In genomic region chrX:166803246-166803645, GRCm38 (mm10) we compare ENCODE assay signal across 8 mouse cellular contexts.
DNase-seq lines count a peak whose midpoint lies in the region; ATAC-seq and TF ChIP-seq lines count a peak whose summit lies in the region.

No protein-coding gene starts in this region.

- H3K27ac ChIP-seq in layer of hippocampus, adult 2 months, result peak overlapping the region; percentile 70
- peak overlapping the region; percentile 44; the same call in 1 of the 2 replicates for H3K27ac ChIP-seq in hindbrain, embryonic 13.5 days
- H3K27ac ChIP-seq in neural tube, embryonic 14.5 days (ENCODE audit: low read depth, low read length), result no peak overlapping the region

- no peak for TF ChIP-seq CTCF in layer of hippocampus, adult 2 months (conservative IDR thresholded peaks at IDR 0.05)

- H3K4me1 ChIP-seq in hindbrain, embryonic 13.5 days (replicated peaks), result peaks cover 4% of the 10 kb centered on the region; the same call in 1 of the 2 replicates
- H3K4me1 ChIP-seq in neural tube, embryonic 14.5 days (ENCODE audit: control insufficient read depth, insufficient read depth, low read length), result no peaks in the 10 kb centered on the region

- no peak overlapping the region for H3K4me3 ChIP-seq in layer of hippocampus, adult 2 months
- no peak overlapping the region for H3K4me3 ChIP-seq in hindbrain, embryonic 13.5 days
- no peak overlapping the region for H3K4me3 ChIP-seq in neural tube, embryonic 14.5 days (ENCODE audit: low read depth, low read length)

- ATAC-seq in hindbrain, embryonic 13.5 days (ENCODE audit: low FRiP score), result peak; percentile 82
- ATAC-seq in neural tube, embryonic 14.5 days (ENCODE audit: low read depth), result peak; percentile 81

- peak; percentile 9 to 26 for DNase-seq in layer of hippocampus, adult 2 months (ENCODE audit: low spot score in 2 of 2)
- DNase-seq in layer of hippocampus, adult 18-20 months (ENCODE audit: low spot score in 2 of 2), result no peak
- peak; percentile 58 for DNase-seq in embryo, embryonic 10 days (ENCODE audit: low spot score)
- DNase-seq in left cerebral cortex, adult 11 months (ENCODE audit: low spot score), result no peak
- no peak for DNase-seq in frontal cortex, postnatal 25 days (ENCODE audit: low spot score in 2 of 2)
- no peak for DNase-seq in urinary bladder, adult 2 months (ENCODE audit: low spot score)

- no peak overlapping the region for H3K4me2 ChIP-seq in hindbrain, embryonic 13.5 days
- no peak overlapping the region for H3K4me2 ChIP-seq in neural tube, embryonic 14.5 days (ENCODE audit: low read depth, low read length)

- H3K36me3 ChIP-seq in hindbrain, embryonic 13.5 days, result no peaks in the 10 kb centered on the region
- H3K36me3 ChIP-seq in neural tube, embryonic 14.5 days (ENCODE audit: control insufficient read depth, insufficient read depth, low read length), result no peaks in the 10 kb centered on the region

- no peak overlapping the region for H3K9ac ChIP-seq in hindbrain, embryonic 13.5 days
- no peak overlapping the region for H3K9ac ChIP-seq in neural tube, embryonic 14.5 days (replicated peaks; ENCODE audit: low read depth, low read length)

- H3K27me3 ChIP-seq in hindbrain, embryonic 13.5 days, result peaks cover 12% of the 10 kb centered on the region
- no peaks in the 10 kb centered on the region for H3K27me3 ChIP-seq in neural tube, embryonic 14.5 days (ENCODE audit: control insufficient read depth, insufficient read depth, low read length)

- WGBS in hindbrain, embryonic 13.5 days, result 34% methylated on average over 6 of the region's 6 CpGs
- WGBS in neural tube, embryonic 14.5 days, result 31% methylated on average over 6 of the region's 6 CpGs

- H3K9me3 ChIP-seq in hindbrain, embryonic 13.5 days, result no peaks in the 10 kb centered on the region
- H3K9me3 ChIP-seq in neural tube, embryonic 14.5 days (ENCODE audit: control insufficient read depth, low read length), result no peaks in the 10 kb centered on the region

Comparison
In these comparisons a context has a peak if more than half of its experiments do, and no peak if none do; other contexts are left out.
1. DNase-seq: peak in layer of hippocampus, adult 2 months (2 of 2) and embryo, embryonic 10 days (single experiment); none in layer of hippocampus, adult 18-20 months (0 of 2), left cerebral cortex, adult 11 months (single experiment), frontal cortex, postnatal 25 days (0 of 2) and urinary bladder, adult 2 months (single experiment).